Mouse (Mus musculus) heart, postnatal 14 days (tissue): ENCODE results near the gene Ctnnbip1. TPM values are rescaled to one million over a fixed set of nuclear protein-coding genes. Genes with fewer than 3 reads are reported as not detected.

Experiments
- DNase-seq, 2 experiments: peaks; one replicate each; pipeline ENCODE4 v3.0.0; 2021 to 2022
- intact Hi-C: fragments of 180-260 bp; cut with DNase I; formaldehyde crosslinking; loops from one replicate; pipeline ENCODE4 v1.15.1; 2025
- total RNA-seq, 2 experiments: library from RNA; stranded (reverse); gene quantifications; 2 replicates each; pipeline ENCODE4 v1.2.3; 2021

The Ctnnbip1 gene
- total RNA-seq, 2 experiments from 2014 or later = 42.9 to 44.5 TPM

- DNase-seq = no peak
- intact Hi-C loops = no loop called here
These were observed 59.0 kb downstream of the Ctnnbip1 start for GRCm38 (mm10) chr4:149576993-149577548.

- DNase-seq = no peak
- intact Hi-C loops = no loop called here
These were observed 60.1 kb downstream of the Ctnnbip1 start for GRCm38 (mm10) chr4:149578085-149578681.

- intact Hi-C loops = no loop called here
- DNase-seq = no peak
These were observed 60.8 kb downstream of the Ctnnbip1 start for GRCm38 (mm10) chr4:149578831-149579230.

- DNase-seq = no peak
- intact Hi-C loops = loop anchor here (2.0 kb wide), 1 partner anchor 32 kb away; no protein-coding TSS in a partner anchor
These were observed 67.2 kb downstream of the Ctnnbip1 start for GRCm38 (mm10) chr4:149585236-149585635.

- DNase-seq = peak; percentile 80
- intact Hi-C loops = loop anchor here (2.0 kb wide), 1 partner anchor 13 kb away; no protein-coding TSS in a partner anchor
These were observed 68.2 kb downstream of the Ctnnbip1 start, which contains the start of gene Clstn1 for GRCm38 (mm10) chr4:149586044-149586782. Clstn1 (plus strand) TSS chr4:149586468.

- DNase-seq = peak; percentile 34 to 48
- intact Hi-C loops = loop anchor here (2.0 kb wide), 1 partner anchor 14 kb away; no protein-coding TSS in a partner anchor
These were observed 69.0 kb downstream of the Ctnnbip1 start for GRCm38 (mm10) chr4:149586783-149587595.

GRCm38 (mm10) chr4:149587596-149588168, 69.6 kb downstream of the Ctnnbip1 start:
- DNase-seq = no peak
- intact Hi-C loops = loop anchor here (2.0 kb wide), 1 partner anchor 15 kb away; no protein-coding TSS in a partner anchor

GRCm38 (mm10) chr4:149590200-149590599, 72.2 kb downstream of the Ctnnbip1 start:
- intact Hi-C loops = loop anchor here (2.0 kb wide), 1 partner anchor 17 kb away; no protein-coding TSS in a partner anchor
- DNase-seq = no peak

GRCm38 (mm10) chr4:149591486-149591885, 73.5 kb downstream of the Ctnnbip1 start:
- intact Hi-C loops = loop anchor here (2.0 kb wide), 1 partner anchor 15 kb away; no protein-coding TSS in a partner anchor
- no peak for DNase-seq

GRCm38 (mm10) chr4:149594913-149595581, 77.0 kb downstream of the Ctnnbip1 start:
- no peak for DNase-seq
- intact Hi-C loops = no loop called here

- intact Hi-C loops = no loop called here
- DNase-seq = peak; percentile 21 to 29
These were observed 79.7 kb downstream of the Ctnnbip1 start for GRCm38 (mm10) chr4:149597641-149598208.

GRCm38 (mm10) chr4:149599549-149599948, 81.5 kb downstream of the Ctnnbip1 start:
- intact Hi-C loops = no loop called here
- no peak for DNase-seq

GRCm38 (mm10) chr4:149600130-149600529, 82.1 kb downstream of the Ctnnbip1 start:
- no peak for DNase-seq
- intact Hi-C loops = no loop called here

GRCm38 (mm10) chr4:149601484-149601883, 83.4 kb downstream of the Ctnnbip1 start:
- peak in 1 of 2 experiments; percentile 26 for DNase-seq
- intact Hi-C loops = no loop called here

- no peak for DNase-seq
- intact Hi-C loops = no loop called here
These were observed 84.2 kb downstream of the Ctnnbip1 start for GRCm38 (mm10) chr4:149602236-149602635.

GRCm38 (mm10) chr4:149603860-149604259, 85.8 kb downstream of the Ctnnbip1 start:
- intact Hi-C loops = no loop called here
- DNase-seq = no peak

GRCm38 (mm10) chr4:149604518-149604917, 86.5 kb downstream of the Ctnnbip1 start:
- intact Hi-C loops = no loop called here
- no peak for DNase-seq

GRCm38 (mm10) chr4:149606056-149606455, 88.0 kb downstream of the Ctnnbip1 start:
- DNase-seq = peak in 1 of 2 experiments; percentile 24
- intact Hi-C loops = loop anchor here (2.0 to 5.0 kb wide), 2 partner anchors 15 to 119 kb away; partner anchors contain the start of genes Lzic and Nmnat1
